Mouse (Mus musculus): Measurements from ENCODE around the gene Zan.

The Zan gene

GRCm38 (mm10) chr5:137410549-137410948, 66.3 kb downstream of the Zan start:
- no peak for DNase-seq

DNA sequence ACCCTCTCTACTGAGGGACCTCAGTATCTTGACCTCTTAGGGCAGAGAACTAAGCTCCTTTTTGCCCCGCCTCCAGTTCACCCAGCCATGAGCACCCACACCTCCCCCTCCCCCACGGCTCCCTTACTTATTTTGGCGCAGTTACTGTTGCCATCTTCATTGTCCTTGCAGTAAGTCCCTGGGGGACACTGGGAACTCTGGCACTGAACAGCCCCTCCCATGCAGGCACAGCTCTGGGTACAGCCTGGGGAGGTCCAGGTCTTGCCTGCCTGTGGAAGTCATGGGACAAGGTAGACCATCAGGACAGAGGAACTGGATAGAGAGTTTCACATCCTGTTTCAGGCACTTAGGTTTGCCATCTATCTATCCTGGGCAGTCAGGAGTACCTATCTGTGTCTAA, 66.8 kb downstream of the Zan start:
- no peak for DNase-seq

DNA sequence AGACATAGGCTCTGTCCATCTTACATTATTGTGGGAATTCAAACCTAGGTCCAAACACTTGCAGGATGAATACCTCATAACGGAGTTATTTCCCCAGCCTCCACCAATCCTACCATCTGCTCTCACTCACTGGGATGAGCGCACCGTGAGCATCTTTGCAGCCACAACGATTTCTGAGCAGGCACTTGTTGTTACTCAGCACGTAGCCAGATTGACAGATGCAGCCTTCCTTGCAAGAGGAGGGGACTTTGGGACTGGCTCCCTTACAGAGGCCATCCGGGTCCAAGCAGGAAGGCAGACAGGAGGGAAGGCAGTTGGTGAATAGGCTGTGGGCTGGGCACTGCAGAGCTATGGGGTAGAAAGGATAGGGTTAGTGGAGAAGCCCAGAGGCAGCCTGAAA, 67.4 kb downstream of the Zan start:
- DNase-seq: peak; percentile 44

DNA sequence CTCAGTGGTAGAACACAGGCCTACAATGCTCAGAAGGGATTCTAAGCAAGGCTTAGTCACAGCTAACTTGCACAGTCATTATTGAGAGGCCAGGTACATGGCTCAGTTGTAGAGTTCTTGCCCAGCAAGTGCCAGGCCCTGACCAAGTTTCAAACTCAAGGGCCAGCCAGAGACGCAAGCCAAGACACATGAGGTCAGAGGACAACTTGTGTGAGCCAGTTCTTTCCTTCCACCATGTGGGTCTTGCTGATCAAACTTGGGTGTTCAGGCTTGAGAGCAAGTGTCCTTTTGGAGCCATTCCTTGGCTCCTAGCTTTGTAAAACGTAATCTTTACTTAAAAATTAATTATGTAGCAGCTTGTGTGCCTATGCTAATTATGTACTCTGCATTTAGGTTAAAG, 72.8 kb downstream of the Zan start:
- DNase-seq: no peak

DNA sequence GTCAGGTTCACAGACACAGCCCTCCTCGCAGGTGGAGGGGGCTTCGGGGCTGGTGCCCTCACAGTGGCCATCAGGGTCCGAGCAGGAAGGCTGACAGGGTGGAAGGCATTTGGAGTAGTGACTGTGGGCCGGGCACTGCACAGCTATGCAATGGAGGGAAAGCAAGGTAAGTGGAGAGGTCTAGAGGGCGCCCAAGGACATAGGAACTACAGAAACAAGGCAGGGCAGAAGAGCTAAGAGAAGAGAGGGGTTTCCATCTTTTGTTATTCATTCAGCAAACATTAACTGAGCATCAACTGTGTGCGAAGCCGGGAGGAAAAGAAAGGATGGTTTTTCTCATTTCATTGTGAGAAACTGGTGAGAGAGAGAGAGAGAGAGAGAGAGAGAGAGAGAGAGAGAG, 82.4 kb downstream of the Zan start:
- DNase-seq: no peak

DNA sequence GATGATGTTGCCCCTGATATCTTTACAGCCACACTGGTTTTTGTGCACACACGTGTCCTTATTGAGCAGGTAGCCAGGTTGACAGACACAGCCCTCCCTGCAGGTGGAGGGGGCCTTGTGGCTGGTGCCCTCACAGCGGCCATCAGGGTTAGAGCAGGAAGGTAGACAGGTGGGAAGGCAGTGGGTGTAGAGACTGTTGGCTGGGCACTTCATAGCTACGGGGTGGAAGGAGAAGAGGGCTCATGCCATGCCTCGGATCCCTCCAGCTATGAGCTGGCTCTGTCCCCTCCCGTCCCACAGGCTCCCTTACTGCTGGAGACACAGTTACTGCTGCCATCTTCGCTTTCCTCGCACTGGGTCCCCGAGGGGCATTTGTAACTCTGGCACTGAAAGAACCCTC, 85.2 kb downstream of the Zan start:
- no peak for DNase-seq

GRCm38 (mm10) chr5:137386712-137387111, 90.2 kb downstream of the Zan start:
- DNase-seq: no peak

GRCm38 (mm10) chr5:137383441-137383840, 93.4 kb downstream of the Zan start:
- no peak for DNase-seq

GRCm38 (mm10) chr5:137381152-137381551, 95.7 kb downstream of the Zan start:
- peak; percentile 43 for DNase-seq

- no peak for DNase-seq
These were observed 99.3 kb downstream of the Zan start for GRCm38 (mm10) chr5:137377603-137378002.

GRCm38 (mm10) chr5:137377176-137377575, 99.7 kb downstream of the Zan start:
- DNase-seq: no peak

- DNase-seq: no peak
These were observed 100.1 kb downstream of the Zan start for GRCm38 (mm10) chr5:137376722-137377121.

GRCm38 (mm10) chr5:137376198-137376597, 100.7 kb downstream of the Zan start:
- no peak for DNase-seq

GRCm38 (mm10) chr5:137375627-137376026, 101.2 kb downstream of the Zan start:
- DNase-seq: no peak

DNA sequence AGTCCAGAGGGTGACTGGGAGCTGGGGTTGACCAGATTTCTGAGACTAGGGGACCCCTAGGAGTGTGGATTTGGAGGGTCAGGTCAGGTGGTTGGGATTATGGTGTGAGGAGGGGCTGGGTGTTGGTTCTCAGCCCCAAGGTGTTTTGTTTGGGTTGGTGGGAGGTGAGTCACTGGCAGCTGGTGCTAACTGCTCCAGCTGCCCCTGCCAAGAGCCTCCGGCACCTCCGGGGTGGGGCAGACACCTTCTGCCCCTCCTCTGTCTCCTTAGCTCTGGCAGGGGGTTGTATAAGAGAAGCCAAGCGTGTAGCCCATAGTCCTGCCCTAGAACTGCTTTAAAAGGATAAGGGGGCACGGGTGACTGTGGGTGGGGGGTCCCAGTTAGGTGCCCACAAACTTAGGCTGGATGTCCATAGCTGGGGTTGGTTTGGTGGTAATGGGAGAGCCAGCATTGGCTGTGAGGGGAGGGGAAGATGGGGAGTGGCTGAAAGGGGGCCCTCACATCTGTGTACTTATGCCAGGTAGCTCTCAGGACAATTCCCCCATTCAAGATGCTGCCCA, 102.3 kb downstream of the Zan start:
- no peak for DNase-seq

DNA sequence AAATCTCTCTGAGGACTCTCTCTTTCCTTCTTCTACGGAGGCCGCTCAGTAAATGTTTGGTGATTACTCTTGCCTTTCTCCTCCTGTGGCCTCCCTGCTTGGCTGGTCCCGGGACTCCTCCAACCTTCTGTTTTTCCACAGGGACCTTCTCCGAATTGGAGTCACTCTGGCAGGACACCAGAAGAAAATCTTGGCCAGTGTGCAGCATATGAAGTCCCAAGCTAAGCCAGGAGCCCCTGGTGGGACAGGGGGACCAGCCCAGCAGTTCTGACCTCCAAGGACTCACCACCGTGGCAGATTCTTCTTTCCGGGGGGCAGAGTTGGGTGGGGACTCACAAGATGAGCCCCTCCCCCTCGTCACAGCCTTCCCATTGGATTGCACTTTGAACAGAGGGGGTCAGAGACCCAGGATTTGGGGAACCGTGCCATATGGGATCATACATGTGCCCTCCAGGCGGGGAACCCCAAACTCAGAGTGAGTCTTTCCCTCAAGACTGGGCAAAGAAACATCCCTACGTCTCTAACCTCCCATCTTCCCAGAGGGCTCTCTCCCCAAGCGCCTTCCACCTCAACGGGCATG, 103.4 kb downstream of the Zan start:
- no peak for DNase-seq

DNA sequence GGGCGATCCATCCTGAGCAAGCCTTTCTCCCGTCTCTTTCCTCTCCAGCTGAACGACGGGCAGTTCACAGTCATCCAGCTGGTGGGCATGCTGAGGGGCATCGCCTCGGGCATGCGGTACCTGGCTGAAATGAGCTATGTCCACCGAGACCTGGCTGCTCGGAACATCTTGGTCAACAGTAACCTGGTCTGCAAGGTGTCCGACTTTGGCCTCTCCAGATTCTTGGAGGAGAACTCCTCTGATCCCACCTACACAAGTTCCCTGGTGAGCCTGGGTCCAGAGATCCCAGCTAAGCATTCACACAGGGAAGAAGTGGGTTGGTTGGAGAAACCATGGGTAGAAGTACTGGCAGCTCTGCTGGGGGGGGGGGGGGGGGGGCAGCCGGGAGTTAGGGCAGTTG, 107.2 kb downstream of the Zan start:
- no peak for DNase-seq

DNA sequence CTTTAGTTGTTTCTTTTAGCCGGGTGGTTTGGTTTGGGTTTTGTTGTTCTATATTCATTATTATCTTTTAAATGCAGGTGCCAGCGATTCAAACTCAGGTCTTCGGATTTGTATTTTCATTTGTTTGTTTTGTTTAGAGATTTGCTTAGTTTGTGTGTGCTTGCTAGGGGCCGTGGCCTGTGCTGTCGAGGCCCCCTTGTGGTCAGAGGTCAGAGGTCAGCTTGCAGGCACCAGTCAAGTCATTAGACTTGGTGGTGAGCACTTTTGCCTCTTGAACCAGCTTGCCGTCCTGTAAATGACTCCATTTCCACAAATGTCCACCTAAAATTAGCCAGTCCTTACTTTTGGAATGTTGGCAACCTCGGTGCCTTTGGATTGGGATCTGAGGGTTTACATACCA, 118.5 kb downstream of the Zan start:
- no peak for DNase-seq

DNA sequence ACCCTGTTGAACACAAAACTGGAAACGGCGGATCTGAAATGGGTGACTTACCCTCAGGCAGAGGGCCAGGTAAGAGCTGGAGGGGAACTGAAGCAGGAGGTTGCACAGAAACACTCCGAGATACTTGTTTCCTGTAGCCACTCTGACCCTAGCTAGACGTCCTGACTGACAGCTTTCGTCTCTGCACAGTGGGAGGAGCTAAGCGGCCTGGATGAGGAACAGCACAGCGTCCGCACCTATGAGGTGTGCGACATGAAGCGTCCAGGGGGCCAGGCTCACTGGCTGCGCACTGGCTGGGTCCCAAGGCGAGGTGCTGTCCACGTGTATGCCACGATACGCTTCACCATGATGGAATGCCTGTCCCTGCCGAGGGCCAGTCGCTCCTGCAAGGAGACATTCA, 122.8 kb downstream of the Zan start:
- no peak for DNase-seq

DNA sequence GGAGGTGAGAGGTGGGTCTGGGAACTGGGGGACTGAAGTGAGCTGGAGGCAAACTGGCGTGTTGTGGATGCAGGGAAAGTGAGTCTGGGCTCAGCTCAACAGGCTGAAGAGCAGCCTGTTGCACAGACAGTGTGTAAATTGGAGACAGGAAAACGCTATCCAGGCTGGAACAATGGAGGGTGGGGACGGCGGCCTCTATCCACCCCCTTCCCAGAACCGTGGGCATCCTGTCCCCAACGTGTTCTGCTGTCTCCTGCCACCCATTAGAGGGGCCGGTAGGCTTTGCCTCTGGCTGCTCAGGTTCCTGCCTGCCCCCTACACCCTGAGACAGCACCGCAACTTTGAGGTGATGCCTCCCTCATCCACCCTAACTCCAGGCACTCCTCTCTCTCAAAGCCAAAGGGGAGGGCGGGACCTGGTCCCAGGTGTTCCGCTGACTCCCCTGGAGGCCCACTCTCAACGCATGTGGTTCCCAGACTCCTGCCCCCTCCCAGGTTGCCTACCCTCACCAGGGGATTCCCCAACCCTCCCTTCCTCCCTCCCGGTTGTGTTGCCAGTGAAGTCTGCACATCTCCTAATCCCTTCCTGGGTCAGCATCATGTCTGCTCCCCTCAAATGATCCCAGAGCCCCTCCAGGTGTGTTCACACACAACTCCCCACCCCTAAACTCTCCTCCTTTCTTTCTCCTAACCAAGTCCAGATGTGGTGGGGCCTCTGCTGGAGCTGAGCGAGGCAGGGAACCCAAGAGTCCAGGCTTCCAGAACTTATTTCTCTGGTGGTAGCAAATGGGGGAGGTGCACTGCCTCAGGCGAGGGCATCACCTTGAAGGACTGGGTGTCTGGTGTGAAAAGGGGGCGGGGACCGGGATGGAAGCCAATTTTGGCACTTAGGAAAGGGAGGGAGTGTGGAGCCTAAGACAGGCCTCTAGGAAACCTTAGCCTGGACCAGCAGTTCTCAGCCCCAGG, 124.6 kb downstream of the Zan start:
- DNase-seq: no peak

DNA sequence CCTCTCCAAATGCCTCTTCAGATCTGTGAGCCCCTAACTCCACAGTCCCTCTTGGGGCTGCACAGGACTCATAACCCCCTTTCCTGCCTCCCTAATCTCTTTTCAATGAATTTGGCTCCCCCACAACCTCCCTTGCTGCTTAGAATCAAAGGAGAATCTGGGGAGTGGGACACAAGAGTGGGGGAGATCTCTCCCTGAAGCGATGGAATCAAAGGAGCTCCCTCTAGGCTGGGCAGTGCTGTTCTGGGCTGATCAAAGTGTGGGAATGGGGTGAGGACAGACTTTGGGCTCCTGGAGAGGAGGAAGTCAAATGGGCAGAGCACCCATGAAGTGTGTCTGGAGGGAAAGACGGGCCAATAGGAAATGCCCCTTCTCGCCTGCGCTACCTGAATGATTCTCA, 125.5 kb downstream of the Zan start:
- DNase-seq: no peak

DNA sequence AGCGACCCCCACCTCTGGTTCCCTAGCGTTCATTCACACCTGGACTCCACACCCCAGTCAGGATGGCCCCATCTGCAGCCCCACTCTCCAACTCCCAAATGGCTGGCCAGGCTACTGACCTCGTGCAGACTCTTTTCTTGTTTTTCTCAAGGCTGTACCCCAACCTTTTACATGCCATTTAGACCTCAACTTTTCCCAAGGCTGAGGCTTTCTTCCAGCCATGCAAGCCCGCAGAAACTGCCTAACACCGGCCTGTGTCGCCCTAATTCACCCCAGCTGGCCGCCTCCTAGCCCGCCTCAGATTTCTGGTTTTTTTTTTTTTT, 125.8 kb downstream of the Zan start:
- no peak for DNase-seq

DNA sequence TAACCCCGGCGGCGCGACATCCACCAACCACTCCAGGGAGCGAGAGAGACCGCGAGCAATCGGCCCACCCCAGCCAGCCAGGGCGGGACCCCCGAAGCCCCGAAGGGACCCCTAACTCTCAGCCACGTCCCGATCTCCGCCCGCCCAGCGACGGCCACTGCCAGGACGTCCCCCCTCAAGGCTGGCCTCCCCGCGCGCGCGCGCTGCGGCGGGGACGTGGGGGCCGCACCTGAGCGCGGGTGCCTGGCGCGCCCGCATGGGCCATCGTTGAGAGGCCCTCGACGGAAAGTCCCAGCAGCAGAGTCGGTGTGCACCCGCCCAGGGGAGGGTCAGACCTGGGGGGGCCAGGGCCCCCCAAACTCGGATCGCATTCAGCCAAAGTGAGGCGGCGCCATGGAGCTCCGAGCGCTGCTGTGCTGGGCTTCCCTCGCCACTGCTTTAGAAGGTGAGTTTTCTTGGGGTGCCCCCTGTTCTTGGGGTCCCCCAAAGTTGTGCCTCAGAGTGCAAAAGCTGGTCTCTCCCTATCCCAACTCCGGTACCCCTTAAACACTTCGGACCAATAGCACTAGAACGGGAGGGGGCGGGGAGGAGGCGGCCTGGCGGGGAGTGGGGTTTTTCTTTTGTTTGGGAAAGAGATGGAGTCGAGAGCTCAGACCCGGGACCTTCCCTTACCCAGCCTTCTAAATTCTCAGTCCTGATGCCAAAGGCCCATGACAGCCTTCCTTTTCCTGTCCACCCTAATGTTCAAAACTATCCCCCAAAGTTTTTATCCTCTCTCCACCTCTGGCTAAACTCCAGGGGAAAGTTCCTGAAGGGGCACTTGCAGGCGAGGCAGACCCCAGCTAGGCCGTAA, 126.4 kb downstream of the Zan start:
- DNase-seq: no peak
